Mouse (Mus musculus) embryonic fibroblast, embryonic 13.5 days (primary cell): ENCODE measurements at regions not wholly inside any gene's neighbourhood (a gene's known extent, or its start where the extent isn't known, plus 50 kb on each side); places are given as distances from the start of the nearest gene placed in this dataset.

Experiments used
- CTCF ChIP-seq: IDR thresholded peaks from 2 replicates; pipeline ENCODE4 v1.5.1; 2011; ENCODE audit warnings: mild to moderate bottlenecking, control low read depth, low read length, moderate library complexity, borderline replicate concordance; ENCODE audit not compliant: insufficient read depth
- POLR2A ChIP-seq: IDR thresholded peaks from 2 replicates; pipeline ENCODE4 v1.6.1; 2011; ENCODE audit warnings: low read depth, mild to moderate bottlenecking, control low read depth, low read length, moderate library complexity

- no peak for TF ChIP-seq CTCF
- no peak for TF ChIP-seq POLR2A
These were observed 121.9 kb upstream of the Pja1 start for GRCm38 (mm10) chrX:99592980-99593379.
